Mouse (Mus musculus): ENCODE data around the gene Eif4e. TPM values are rescaled to one million over a fixed set of nuclear protein-coding genes. Genes with fewer than 3 reads are reported as not detected.
A peak's percentile ranks its signal among the peaks of the same experiment; 100 is the strongest.

Eif4e gene
- polyA plus RNA-seq, 1 experiment from 2014 or later: 356 TPM

- 70% methylated on average over 4 of the region's 4 CpGs for WGBS
- Histone ChIP-seq H3K27ac (no peak overlapping the region), H3K9ac (no peak overlapping the region), H3K4me3 (replicated peaks) (no peak overlapping the region), H3K4me2 (no peak overlapping the region), H3K36me3 (no peaks in the 10 kb centered on the region), H3K9me3 (replicated peaks) (no peaks in the 10 kb centered on the region), H3K27me3 (no peaks in the 10 kb centered on the region), H3K4me1 (peaks cover 6% of the 10 kb centered on the region; the same call in 1 of the 2 replicates)
- ATAC-seq (replicated peaks; ENCODE audit: low FRiP score): no peak
Measured at GRCm38 (mm10) chr3:138498731-138499130, 27.2 kb upstream of the Eif4e start.

GRCm38 (mm10) chr3:138499854-138500740 is 25.9 kb upstream of the Eif4e start:
- no peak for ATAC-seq (replicated peaks; ENCODE audit: low FRiP score)

GRCm38 (mm10) chr3:138503754-138504153 is 22.2 kb upstream of the Eif4e start:
- Histone ChIP-seq H3K27me3 (no peaks in the 10 kb centered on the region), H3K9ac (no peak overlapping the region), H3K4me2 (no peak overlapping the region), H3K4me3 (replicated peaks) (no peak overlapping the region), H3K36me3 (no peaks in the 10 kb centered on the region), H3K27ac (no peak overlapping the region), H3K9me3 (replicated peaks) (no peaks in the 10 kb centered on the region), H3K4me1 (peaks cover 8% of the 10 kb centered on the region; the same call in 1 of the 2 replicates)
- no peak for ATAC-seq (replicated peaks; ENCODE audit: low FRiP score)
- WGBS: 83% methylated on average over 11 of the region's 11 CpGs

More at GRCm38 (mm10) chr3:138499854-138500740, 25.9 kb upstream of the Eif4e start:
- peaks cover 8% of the 10 kb centered on the region; the same call in 1 of the 2 replicates for H3K4me1 ChIP-seq
- no peaks in the 10 kb centered on the region for H3K27me3 ChIP-seq
- no peaks in the 10 kb centered on the region for H3K36me3 ChIP-seq
- H3K4me2 ChIP-seq: no peak overlapping the region
- no peak overlapping the region for H3K9ac ChIP-seq
- 43% methylated on average over 15 of the region's 15 CpGs for WGBS
- no peak overlapping the region for H3K27ac ChIP-seq
- no peak overlapping the region for H3K4me3 ChIP-seq (replicated peaks)
- no peaks in the 10 kb centered on the region for H3K9me3 ChIP-seq (replicated peaks)

GRCm38 (mm10) chr3:138506749-138507148 is 19.2 kb upstream of the Eif4e start:
- Histone ChIP-seq H3K27ac (no peak overlapping the region), H3K27me3 (no peaks in the 10 kb centered on the region), H3K4me2 (no peak overlapping the region), H3K4me3 (replicated peaks) (no peak overlapping the region), H3K9me3 (replicated peaks) (no peaks in the 10 kb centered on the region), H3K36me3 (no peaks in the 10 kb centered on the region), H3K4me1 (0 out of 2 replicates have a peak, but pooled peaks cover 3% of the 10 kb centered on the region), H3K9ac (no peak overlapping the region)
- 54% methylated on average over 6 of the region's 6 CpGs for WGBS
- peak; percentile 65; the same call in 1 of the 2 replicates for ATAC-seq (replicated peaks; ENCODE audit: low FRiP score)

GRCm38 (mm10) chr3:138509581-138509980 is 16.4 kb upstream of the Eif4e start:
- no peak overlapping the region for H3K27ac ChIP-seq
- no peaks in the 10 kb centered on the region for H3K9me3 ChIP-seq (replicated peaks)
- no peak overlapping the region for H3K4me2 ChIP-seq
- no peaks in the 10 kb centered on the region for H3K36me3 ChIP-seq
- no peak overlapping the region for H3K9ac ChIP-seq
- H3K4me3 ChIP-seq (replicated peaks): no peak overlapping the region
- no peaks in the 10 kb centered on the region for H3K27me3 ChIP-seq
- no peak for ATAC-seq (replicated peaks; ENCODE audit: low FRiP score)
- WGBS: 84% methylated on average over 2 of the region's 2 CpGs
- 0 out of 2 replicates have a peak, but pooled peaks cover 10% of the 10 kb centered on the region for H3K4me1 ChIP-seq

- no peaks in the 10 kb centered on the region for H3K27me3 ChIP-seq
- H3K4me3 ChIP-seq (replicated peaks): no peak overlapping the region
- ATAC-seq (replicated peaks; ENCODE audit: low FRiP score): no peak
- WGBS: 41% methylated on average over 5 of the region's 5 CpGs
- no peak overlapping the region for H3K9ac ChIP-seq
- H3K4me1 ChIP-seq: peaks cover 12% of the 10 kb centered on the region
- no peak overlapping the region for H3K27ac ChIP-seq
- no peak overlapping the region for H3K4me2 ChIP-seq
- H3K9me3 ChIP-seq (replicated peaks): no peaks in the 10 kb centered on the region
- no peaks in the 10 kb centered on the region for H3K36me3 ChIP-seq
Measured at GRCm38 (mm10) chr3:138510471-138510870, 15.5 kb upstream of the Eif4e start.

- no peaks in the 10 kb centered on the region for H3K27me3 ChIP-seq
- no peaks in the 10 kb centered on the region for H3K9me3 ChIP-seq (replicated peaks)
- no peak overlapping the region for H3K9ac ChIP-seq
- H3K4me2 ChIP-seq: peak overlapping the region; percentile 42
- no peak for ATAC-seq (replicated peaks; ENCODE audit: low FRiP score)
- H3K27ac ChIP-seq: no peak overlapping the region
- no peaks in the 10 kb centered on the region for H3K36me3 ChIP-seq
- H3K4me3 ChIP-seq (replicated peaks): peak overlapping the region; percentile 17
- peaks cover 19% of the 10 kb centered on the region for H3K4me1 ChIP-seq
- WGBS: 33% methylated on average over 12 of the region's 12 CpGs
Measured at GRCm38 (mm10) chr3:138513243-138513642, 12.7 kb upstream of the Eif4e start.

GRCm38 (mm10) chr3:138514749-138515148 is 11.2 kb upstream of the Eif4e start:
- Histone ChIP-seq H3K27me3 (no peaks in the 10 kb centered on the region), H3K9ac (no peak overlapping the region), H3K4me2 (no peak overlapping the region), H3K27ac (no peak overlapping the region), H3K4me1 (peaks cover 19% of the 10 kb centered on the region), H3K9me3 (replicated peaks) (no peaks in the 10 kb centered on the region), H3K4me3 (replicated peaks) (no peak overlapping the region), H3K36me3 (no peaks in the 10 kb centered on the region)
- ATAC-seq (replicated peaks; ENCODE audit: low FRiP score): no peak
- 57% methylated on average over 3 of the region's 3 CpGs for WGBS

- H3K27ac ChIP-seq: no peak overlapping the region
- 62% methylated on average over 10 of the region's 10 CpGs for WGBS
- no peak overlapping the region for H3K4me2 ChIP-seq
- peaks cover 19% of the 10 kb centered on the region for H3K4me1 ChIP-seq
- no peaks in the 10 kb centered on the region for H3K9me3 ChIP-seq (replicated peaks)
- no peak overlapping the region for H3K9ac ChIP-seq
- H3K4me3 ChIP-seq (replicated peaks): no peak overlapping the region
- no peak; the same call in 1 of the 2 replicates for ATAC-seq (replicated peaks; ENCODE audit: low FRiP score)
- H3K36me3 ChIP-seq: no peaks in the 10 kb centered on the region
- no peaks in the 10 kb centered on the region for H3K27me3 ChIP-seq
Measured at GRCm38 (mm10) chr3:138515656-138516370, 10.2 kb upstream of the Eif4e start.

- WGBS: 68% methylated on average over 3 of the region's 3 CpGs
- H3K27ac ChIP-seq: no peak overlapping the region
- no peak overlapping the region for H3K9ac ChIP-seq
- no peaks in the 10 kb centered on the region for H3K27me3 ChIP-seq
- no peaks in the 10 kb centered on the region for H3K9me3 ChIP-seq (replicated peaks)
- no peak for ATAC-seq (replicated peaks; ENCODE audit: low FRiP score)
- H3K36me3 ChIP-seq: no peaks in the 10 kb centered on the region
- peaks cover 15% of the 10 kb centered on the region for H3K4me1 ChIP-seq
- H3K4me3 ChIP-seq (replicated peaks): no peak overlapping the region
- no peak overlapping the region for H3K4me2 ChIP-seq
Measured at GRCm38 (mm10) chr3:138517881-138518280, 8.1 kb upstream of the Eif4e start.

GRCm38 (mm10) chr3:138519218-138519617 is 6.8 kb upstream of the Eif4e start:
- Histone ChIP-seq H3K27ac (no peak overlapping the region), H3K4me1 (peaks cover 9% of the 10 kb centered on the region), H3K36me3 (no peaks in the 10 kb centered on the region), H3K4me3 (replicated peaks) (no peak overlapping the region), H3K27me3 (no peaks in the 10 kb centered on the region), H3K9ac (no peak overlapping the region), H3K4me2 (no peak overlapping the region), H3K9me3 (replicated peaks) (no peaks in the 10 kb centered on the region)
- ATAC-seq (replicated peaks; ENCODE audit: low FRiP score): no peak
- 82% methylated on average over 6 of the region's 6 CpGs for WGBS

- 94% methylated on average over 4 of the region's 4 CpGs for WGBS
- peaks cover 15% of the 10 kb centered on the region for H3K4me1 ChIP-seq
- no peak overlapping the region for H3K9ac ChIP-seq
- no peaks in the 10 kb centered on the region for H3K27me3 ChIP-seq
- H3K9me3 ChIP-seq (replicated peaks): no peaks in the 10 kb centered on the region
- no peaks in the 10 kb centered on the region for H3K36me3 ChIP-seq
- no peak overlapping the region for H3K4me3 ChIP-seq (replicated peaks)
- no peak overlapping the region for H3K27ac ChIP-seq
- ATAC-seq (replicated peaks; ENCODE audit: low FRiP score): no peak
- H3K4me2 ChIP-seq: no peak overlapping the region
Measured at GRCm38 (mm10) chr3:138523956-138524355, 2.0 kb upstream of the Eif4e start.
